ENCODE assay signal across 8 mouse cellular contexts in genomic region chr5:49370543-49371076, GRCm38 (mm10).
DNase-seq lines count a peak whose midpoint lies in the region; TF ChIP-seq lines count a peak whose summit lies in the region.
"Had no signal": no experiment of that assay in that cellular context is flagged by ENCODE, and none has a peak within 500 bp of the region (broad histone marks: within the 10 kb centered on the region; RNA-seq: fewer than 3 reads in every experiment).

No protein-coding gene starts in this region.

- TF ChIP-seq POLR2A in MEL (IDR thresholded peaks at IDR 0.05; ENCODE audit: control insufficient read depth in 1 of 2, insufficient read depth in 1 of 2, low read depth in 1 of 2, low read length in 2 of 2, poor library complexity in 1 of 2): no peak

- H3K4me1 ChIP-seq in MEL (ENCODE audit: control insufficient read depth in 1 of 2, insufficient read depth in 2 of 2, low read length in 2 of 2): no peaks in the 10 kb centered on the region
- H3K4me1 ChIP-seq: embryonic facial prominence, embryonic 13.5 days had no signal

- H3K36me3 ChIP-seq in MEL (ENCODE audit: control insufficient read depth in 1 of 2, insufficient read depth in 2 of 2, low read length in 2 of 2): no peaks in the 10 kb centered on the region; a peak in 1 of 4 replicates
- H3K36me3 ChIP-seq: embryonic facial prominence, embryonic 13.5 days had no signal

- no peak for TF ChIP-seq EP300 in MEL (IDR thresholded peaks at IDR 0.05; ENCODE audit: low read depth in 1 of 2, low read length in 2 of 2)

- TF ChIP-seq CTCF in MEL (IDR thresholded peaks at IDR 0.05 in 2 of 3, conservative IDR thresholded peaks at IDR 0.05 in 1 of 3; ENCODE audit: control insufficient read depth in 1 of 3, insufficient read depth in 1 of 3, low read depth in 2 of 3, low read length in 3 of 3, poor library complexity in 1 of 3, severe bottlenecking in 1 of 3): peak in 1 of 3 experiments; percentile 73; a peak in 3 of 6 replicates

- TF ChIP-seq RAD21 in MEL (IDR thresholded peaks at IDR 0.05; ENCODE audit: low read depth, low read length): peak; percentile 79

- intact Hi-C loops in left cerebral cortex, postnatal 4 days (cut with DNase I): loop anchor here (2.0 to 10.0 kb wide), 2 partner anchors 154 to 590 kb away; partner anchors contain the start of gene Kcnip4

- H3K27ac ChIP-seq in MEL (ENCODE audit: control insufficient read depth, low read depth, low read length): no peak overlapping the region
- H3K27ac ChIP-seq: embryonic facial prominence, embryonic 13.5 days had no signal

- H3K4me3 ChIP-seq in MEL (ENCODE audit: control insufficient read depth in 1 of 2, insufficient read depth in 1 of 2, low read depth in 2 of 2, low read length in 2 of 2): no peak overlapping the region
- H3K4me3 ChIP-seq: embryonic facial prominence, embryonic 13.5 days had no signal

- H3K27me3 ChIP-seq in MEL (ENCODE audit: control insufficient read depth in 1 of 2, insufficient read depth in 2 of 2, low read length in 2 of 2): no peaks in the 10 kb centered on the region
- H3K27me3 ChIP-seq: embryonic facial prominence, embryonic 13.5 days had no signal

- no peak overlapping the region for H3K9ac ChIP-seq in MEL (ENCODE audit: control insufficient read depth, low read depth, low read length, poor library complexity, severe bottlenecking)
- H3K9ac ChIP-seq: embryonic facial prominence, embryonic 13.5 days had no signal

- DNase-seq in left cerebral cortex, adult 11 months (ENCODE audit: low spot score): peak; percentile 45
- DNase-seq in left cerebral cortex, postnatal 4 days: no peak
- DNase-seq in MEL (ENCODE audit: low read depth, low spot score): peak; percentile 59
- DNase-seq in c-Kit-positive CD71-positive TER-119-negative erythroid progenitor cells, embryonic 14.5 days (ENCODE audit: low read depth): peak; percentile 6
- peak; percentile 22 for DNase-seq in lung, postnatal 25 days (ENCODE audit: low spot score)
- DNase-seq in urinary bladder, postnatal 10 days (ENCODE audit: low spot score): no peak
- DNase-seq in thymus, postnatal 36 days: no peak

- no peaks in the 10 kb centered on the region for H3K9me3 ChIP-seq in MEL (replicated peaks; ENCODE audit: insufficient read depth, low read length)
- H3K9me3 ChIP-seq: embryonic facial prominence, embryonic 13.5 days had no signal

- H3K79me2 ChIP-seq in MEL (ENCODE audit: control insufficient read depth, insufficient read depth, low read length, poor library complexity): no peaks in the 10 kb centered on the region

TF ChIP-seq in MEL, 35 proteins besides CTCF, POLR2A, EP300 and RAD21:
- TF ChIP-seq CHD2 (IDR thresholded peaks at IDR 0.05; ENCODE audit: low read length) (no peak), MYB (IDR thresholded peaks at IDR 0.05; ENCODE audit: low read depth, low read length) (no peak), GABPA (IDR thresholded peaks at IDR 0.05; ENCODE audit: low read depth, low read length) (no peak), CHD1 (IDR thresholded peaks at IDR 0.05; ENCODE audit: low read depth, low read length) (no peak), USF2 (IDR thresholded peaks at IDR 0.05; ENCODE audit: borderline replicate concordance in 1 of 2, insufficient read depth in 1 of 2, low read depth in 1 of 2, low read length in 2 of 2) (no peak), HCFC1 (IDR thresholded peaks at IDR 0.05; ENCODE audit: low read depth, low read length) (no peak), ZC3H11A (IDR thresholded peaks at IDR 0.05; ENCODE audit: low read depth, low read length) (peak; percentile 75), UBTF (IDR thresholded peaks at IDR 0.05; ENCODE audit: borderline replicate concordance, insufficient read depth, low read depth, low read length) (no peak), ELF1 (IDR thresholded peaks at IDR 0.05; ENCODE audit: low read depth, low read length) (no peak), MAZ (IDR thresholded peaks at IDR 0.05; ENCODE audit: low read depth, low read length) (no peak), BHLHE40 (IDR thresholded peaks at IDR 0.05; ENCODE audit: borderline replicate concordance, low read depth, low read length) (no peak), SMC3 (IDR thresholded peaks at IDR 0.05; ENCODE audit: low read depth, low read length) (peak; percentile 74), MEF2A (IDR thresholded peaks at IDR 0.05; ENCODE audit: extremely low read depth, insufficient replicate concordance, low read depth, low read length, poor library complexity, severe bottlenecking) (no peak), ZNF384 (IDR thresholded peaks at IDR 0.05; ENCODE audit: low read depth, low read length) (no peak), TBP (IDR thresholded peaks at IDR 0.05; ENCODE audit: low read depth, low read length) (no peak), ETS1 (IDR thresholded peaks at IDR 0.05; ENCODE audit: low read depth, low read length) (no peak)
TF ChIP-seq in MEL: peak in this region for 2.

Comparison
In these comparisons a context has a peak if more than half of its experiments do, and no peak if none do; other contexts are left out.
1. DNase-seq: peak in left cerebral cortex, adult 11 months (single experiment), MEL (single experiment), c-Kit-positive CD71-positive TER-119-negative erythroid progenitor cells, embryonic 14.5 days (single experiment) and lung, postnatal 25 days (single experiment); none in left cerebral cortex, postnatal 4 days (single experiment), urinary bladder, postnatal 10 days (single experiment) and thymus, postnatal 36 days (0 of 2).